Mouse (Mus musculus): ENCODE results near the gene Vsig2.

The Vsig2 gene

GRCm38 (mm10) chr9:37539170-37540025 is at the start of gene Vsig2:
Gene Vsig2, plus strand, starts transcription at chr9:37539255.
- no peak for DNase-seq (ENCODE audit: low read depth in 2 of 2, low spot score in 2 of 2)

- peak; percentile 16 to 25 for DNase-seq (ENCODE audit: low read depth in 2 of 2, low spot score in 2 of 2)
Measured at GRCm38 (mm10) chr9:37489446-37490120, 49.5 kb upstream of the Vsig2 start.

GRCm38 (mm10) chr9:37495761-37496160 is 43.3 kb upstream of the Vsig2 start:
- DNase-seq (ENCODE audit: low read depth in 2 of 2, low spot score in 2 of 2) = no peak

GRCm38 (mm10) chr9:37496325-37496724 is 42.7 kb upstream of the Vsig2 start:
- no peak for DNase-seq (ENCODE audit: low read depth in 2 of 2, low spot score in 2 of 2)

GRCm38 (mm10) chr9:37500201-37500600 is 38.9 kb upstream of the Vsig2 start:
- no peak for DNase-seq (ENCODE audit: low read depth in 2 of 2, low spot score in 2 of 2)

- DNase-seq (ENCODE audit: low read depth in 2 of 2, low spot score in 2 of 2) = no peak
Measured at GRCm38 (mm10) chr9:37501170-37501569, 37.9 kb upstream of the Vsig2 start.

GRCm38 (mm10) chr9:37504348-37504747 is 34.7 kb upstream of the Vsig2 start:
- DNase-seq (ENCODE audit: low read depth in 2 of 2, low spot score in 2 of 2) = no peak

GRCm38 (mm10) chr9:37506023-37506422 is 33.0 kb upstream of the Vsig2 start:
- no peak for DNase-seq (ENCODE audit: low read depth in 2 of 2, low spot score in 2 of 2)

GRCm38 (mm10) chr9:37512097-37512496 is 27.0 kb upstream of the Vsig2 start:
- DNase-seq (ENCODE audit: low read depth in 2 of 2, low spot score in 2 of 2) = no peak

- DNase-seq (ENCODE audit: low read depth in 2 of 2, low spot score in 2 of 2) = no peak
Measured at GRCm38 (mm10) chr9:37514456-37514855, 24.6 kb upstream of the Vsig2 start.

GRCm38 (mm10) chr9:37517467-37517866 is 21.6 kb upstream of the Vsig2 start:
- no peak for DNase-seq (ENCODE audit: low read depth in 2 of 2, low spot score in 2 of 2)

GRCm38 (mm10) chr9:37518991-37519390 is 20.1 kb upstream of the Vsig2 start:
- DNase-seq (ENCODE audit: low read depth in 2 of 2, low spot score in 2 of 2) = no peak

GRCm38 (mm10) chr9:37519995-37520394 is 19.1 kb upstream of the Vsig2 start:
- no peak for DNase-seq (ENCODE audit: low read depth in 2 of 2, low spot score in 2 of 2)

GRCm38 (mm10) chr9:37525461-37525860 is 13.6 kb upstream of the Vsig2 start:
- DNase-seq (ENCODE audit: low read depth in 2 of 2, low spot score in 2 of 2) = no peak

GRCm38 (mm10) chr9:37526443-37527395 is 12.3 kb upstream of the Vsig2 start:
- DNase-seq (ENCODE audit: low read depth in 2 of 2, low spot score in 2 of 2) = no peak

GRCm38 (mm10) chr9:37527396-37528224 is 11.4 kb upstream of the Vsig2 start, which contains the start of gene Esam:
Gene Esam, plus strand, starts transcription at chr9:37528078.
- no peak for DNase-seq (ENCODE audit: low read depth in 2 of 2, low spot score in 2 of 2)

- no peak for DNase-seq (ENCODE audit: low read depth in 2 of 2, low spot score in 2 of 2)
Measured at GRCm38 (mm10) chr9:37528225-37528970, 10.7 kb upstream of the Vsig2 start.

GRCm38 (mm10) chr9:37530031-37530887 is 8.8 kb upstream of the Vsig2 start:
- no peak for DNase-seq (ENCODE audit: low read depth in 2 of 2, low spot score in 2 of 2)

All from CD8-positive naive resting alpha-beta T cell, adult 2 months (primary cell).